Comparison of ENCODE assay signal across 8 mouse cellular contexts in the genomic region with DNA sequence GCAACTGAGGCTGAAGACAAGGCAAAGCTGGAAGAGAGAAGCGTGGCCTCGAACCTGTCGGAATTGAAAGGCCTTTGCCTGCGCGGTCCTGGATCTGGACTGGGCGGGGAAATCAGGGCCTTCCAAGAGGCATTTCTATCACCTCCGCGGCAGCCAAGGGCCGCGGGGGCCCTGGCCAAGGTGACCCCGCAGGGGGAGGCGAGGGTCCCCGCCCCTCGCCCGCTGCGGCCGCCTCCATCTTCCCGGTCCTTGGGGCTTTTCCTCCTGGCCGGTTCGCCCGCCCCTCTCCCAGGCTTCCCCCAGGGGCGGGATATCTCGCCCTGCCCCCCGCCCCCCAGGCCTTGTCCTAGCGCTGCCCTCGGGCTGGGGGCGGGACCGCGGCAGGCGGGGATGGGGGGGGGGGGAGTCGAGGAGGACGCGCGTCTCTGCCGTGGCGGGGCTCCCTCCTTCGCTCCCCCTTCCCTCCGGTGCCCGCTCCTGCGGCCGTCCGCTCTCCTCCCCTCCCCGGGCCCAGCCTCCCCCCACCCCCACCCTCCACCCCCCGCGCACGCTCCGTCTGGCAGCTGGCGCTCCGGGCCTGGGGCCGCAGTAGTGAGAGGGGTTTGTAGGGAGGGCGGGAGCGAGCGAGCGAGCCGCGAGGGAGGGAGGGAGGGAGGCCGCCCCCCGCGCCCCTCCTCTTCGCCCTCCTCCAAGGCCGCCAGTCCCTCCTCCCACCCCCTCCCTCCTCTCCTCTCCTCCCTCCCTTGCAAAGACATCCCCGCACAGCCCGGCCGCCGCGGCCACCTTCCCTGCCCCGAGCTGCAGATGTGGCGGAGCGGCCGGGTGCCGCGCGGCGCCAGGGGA. TPM values are rescaled to one million over a fixed set of nuclear protein-coding genes. Genes with fewer than 3 reads are reported as not detected.
DNase-seq lines count a peak whose midpoint lies in the region; ATAC-seq and TF ChIP-seq lines count a peak whose summit lies in the region.

Glis2 (plus strand) TSS at position 743 of the 843 bp plus-strand sequence.

- no peak for TF ChIP-seq CTCF in liver, postnatal 0 days (IDR thresholded peaks at IDR 0.05; ENCODE audit: low read depth)
- TF ChIP-seq CTCF in olfactory bulb, adult 2 months (IDR thresholded peaks at IDR 0.05; ENCODE audit: insufficient read depth, low read depth, low read length): no peak

- peak; percentile 81 for DNase-seq in 416B (ENCODE audit: low read depth)
- peak; percentile 96 for DNase-seq in Muller cell, postnatal 12 days (ENCODE audit: inconsistent ontology term)
- peak; percentile 62 to 66 for DNase-seq in heart, adult 9 months (ENCODE audit: low spot score in 2 of 2)
- DNase-seq in kidney, adult 9 months: peak; percentile 86
- DNase-seq in liver, postnatal 0 days: peak; percentile 62
- no peak for DNase-seq in spleen, postnatal 4 days (ENCODE audit: low spot score in 2 of 2)

- no peak for TF ChIP-seq POLR2A in olfactory bulb, adult 2 months (IDR thresholded peaks at IDR 0.05; ENCODE audit: insufficient read depth, low read depth, low read length)

- peak; percentile 28 for ATAC-seq in common myeloid progenitor, adult 5-6 weeks (replicated peaks; ENCODE audit: low read depth, poor library complexity, severe bottlenecking)
- ATAC-seq in liver, postnatal 0 days: peak; percentile 63

- H3K4me3 ChIP-seq in liver, postnatal 0 days (ENCODE audit: low read depth, low read length): peak within 1 kb of the TSS; percentile 54
- H3K4me3 ChIP-seq in olfactory bulb, adult 2 months (ENCODE audit: insufficient read depth, low read depth, low read length): peak within 1 kb of the TSS; percentile 80

- under 1% methylated on average over 16 of the region's 74 CpGs for WGBS in liver, postnatal 0 days (ENCODE audit: insufficient replicate concordance)
- WGBS in olfactory bulb, adult 2 months: under 1% methylated on average over 47 of the region's 74 CpGs

- H3K36me3 ChIP-seq in liver, postnatal 0 days (replicated peaks; ENCODE audit: insufficient read depth, low read length): no peaks in the 10 kb centered on the region

- H3K4me2 ChIP-seq in liver, postnatal 0 days (ENCODE audit: low read depth, low read length): peak within 1 kb of the TSS; percentile 86

- H3K4me1 ChIP-seq in liver, postnatal 0 days (ENCODE audit: insufficient read depth): peaks cover 10% of the 10 kb centered on the region; the same call in 1 of the 2 replicates
- peaks cover 37% of the 10 kb centered on the region for H3K4me1 ChIP-seq in olfactory bulb, adult 2 months (ENCODE audit: control insufficient read depth, insufficient read depth, low read length)

- H3K27me3 ChIP-seq in liver, postnatal 0 days (ENCODE audit: insufficient read depth, low read length): peaks cover 26% of the 10 kb centered on the region

- no peaks in the 10 kb centered on the region for H3K9me3 ChIP-seq in liver, postnatal 0 days (ENCODE audit: low read length)

- H3K27ac ChIP-seq in liver, postnatal 0 days (ENCODE audit: low read depth): peak within 1 kb of the TSS; percentile 44
- H3K27ac ChIP-seq in olfactory bulb, adult 2 months (ENCODE audit: insufficient read depth, low read depth, low read length): peak within 1 kb of the TSS; percentile 17; the same call in 1 of the 2 replicates

- peak within 1 kb of the TSS; percentile 54 for H3K9ac ChIP-seq in liver, postnatal 0 days (replicated peaks)

- no peak for TF ChIP-seq EP300 in liver, postnatal 0 days (IDR thresholded peaks at IDR 0.05; ENCODE audit: low read depth)

RNA-seq across cellular contexts. Expression of gene Glis2, which starts in this region (rescaled TPM):
- 2.9 and 5.8 TPM in 2 replicates for total RNA-seq in common myeloid progenitor, adult 5-6 weeks (2017)
- polyA plus RNA-seq in liver, postnatal 0 days (2015; fragmentation: Nextera tagmentation; extraction: Ambion mirVana): 1.7 and 1.9 TPM in 2 replicates
- polyA plus RNA-seq in olfactory bulb, adult 2 months (2012; ENCODE audit: insufficient read depth, insufficient read length, low replicate concordance, missing spikeins): not detected in 2 replicates

Comparison
In these comparisons a context has a peak if more than half of its experiments do, and no peak if none do; other contexts are left out.
1. DNase-seq: peak in 416B (single experiment), Muller cell, postnatal 12 days (single experiment), heart, adult 9 months (2 of 2), kidney, adult 9 months (single experiment) and liver, postnatal 0 days (single experiment); none in spleen, postnatal 4 days (0 of 2).